ENCODE assay signal across 8 mouse cellular contexts in genomic region chr2:101796287-101797115, GRCm38 (mm10).
DNase-seq lines count a peak whose midpoint lies in the region; ATAC-seq and TF ChIP-seq lines count a peak whose summit lies in the region.

No protein-coding gene starts in this region.

- H3K9ac ChIP-seq in forebrain, embryonic 11.5 days (ENCODE audit: low read length) = peak overlapping the region; percentile 79
- peak overlapping the region; percentile 68 for H3K9ac ChIP-seq in heart, embryonic 15.5 days
- peak overlapping the region; percentile 72 for H3K9ac ChIP-seq in kidney, postnatal 0 days (ENCODE audit: low read depth, low read length)
- H3K9ac ChIP-seq in liver, embryonic 13.5 days = peak overlapping the region; percentile 59; the same call in 1 of the 2 replicates

- no peaks in the 10 kb centered on the region; the same call in 1 of the 2 replicates for H3K36me3 ChIP-seq in forebrain, embryonic 11.5 days (ENCODE audit: control insufficient read depth, insufficient read depth, low read length)
- H3K36me3 ChIP-seq in heart, embryonic 15.5 days = no peaks in the 10 kb centered on the region
- no peaks in the 10 kb centered on the region for H3K36me3 ChIP-seq in kidney, postnatal 0 days (ENCODE audit: insufficient read depth, low read length)
- no peaks in the 10 kb centered on the region for H3K36me3 ChIP-seq in liver, embryonic 13.5 days

- no peaks in the 10 kb centered on the region for H3K9me3 ChIP-seq in forebrain, embryonic 11.5 days (ENCODE audit: control insufficient read depth, low read length)
- H3K9me3 ChIP-seq in heart, embryonic 15.5 days (replicated peaks) = no peaks in the 10 kb centered on the region
- no peaks in the 10 kb centered on the region for H3K9me3 ChIP-seq in kidney, postnatal 0 days (replicated peaks; ENCODE audit: low read length)
- no peaks in the 10 kb centered on the region for H3K9me3 ChIP-seq in liver, embryonic 13.5 days (replicated peaks)

- H3K4me2 ChIP-seq in forebrain, embryonic 11.5 days (ENCODE audit: low read depth, low read length, severe bottlenecking) = peak overlapping the region; percentile 92
- H3K4me2 ChIP-seq in heart, embryonic 15.5 days = peak overlapping the region; percentile 98
- peak overlapping the region; percentile 94 for H3K4me2 ChIP-seq in kidney, postnatal 0 days (ENCODE audit: low read length)
- H3K4me2 ChIP-seq in liver, embryonic 13.5 days = peak overlapping the region; percentile 68

- peak overlapping the region; percentile 8; the same call in 1 of the 2 replicates for H3K27ac ChIP-seq in forebrain, embryonic 11.5 days (ENCODE audit: low read depth, low read length)
- peak overlapping the region; percentile 79 for H3K27ac ChIP-seq in heart, embryonic 15.5 days
- H3K27ac ChIP-seq in kidney, postnatal 0 days = peak overlapping the region; percentile 89
- peak overlapping the region; percentile 18; the same call in 1 of the 2 replicates for H3K27ac ChIP-seq in liver, embryonic 13.5 days

- peak; percentile 88 for TF ChIP-seq CTCF in kidney, postnatal 0 days (IDR thresholded peaks at IDR 0.05; ENCODE audit: low read depth)

- 1% methylated on average over 55 of the region's 55 CpGs for WGBS in forebrain, embryonic 11.5 days
- 2% methylated on average over 55 of the region's 55 CpGs for WGBS in heart, embryonic 15.5 days
- under 1% methylated on average over 53 of the region's 55 CpGs for WGBS in kidney, postnatal 0 days
- 2% methylated on average over 55 of the region's 55 CpGs for WGBS in liver, embryonic 13.5 days (ENCODE audit: insufficient replicate concordance)

- H3K27me3 ChIP-seq in forebrain, embryonic 11.5 days (ENCODE audit: control insufficient read depth, insufficient read depth, low read length) = no peaks in the 10 kb centered on the region
- no peaks in the 10 kb centered on the region for H3K27me3 ChIP-seq in heart, embryonic 15.5 days
- H3K27me3 ChIP-seq in kidney, postnatal 0 days (ENCODE audit: insufficient read depth, low read length) = no peaks in the 10 kb centered on the region
- peaks cover 35% of the 10 kb centered on the region for H3K27me3 ChIP-seq in liver, embryonic 13.5 days

- H3K4me3 ChIP-seq in forebrain, embryonic 11.5 days (ENCODE audit: low read depth, low read length) = peak overlapping the region; percentile 58
- H3K4me3 ChIP-seq in heart, embryonic 15.5 days = peak overlapping the region; percentile 74
- H3K4me3 ChIP-seq in kidney, postnatal 0 days (replicated peaks; ENCODE audit: low read depth, low read length) = peak overlapping the region; percentile 71
- H3K4me3 ChIP-seq in liver, embryonic 13.5 days (replicated peaks) = peak overlapping the region; percentile 56

- peak; percentile 72 for DNase-seq in layer of hippocampus, adult 11-12 months (ENCODE audit: low spot score)
- no peak for DNase-seq in layer of hippocampus, adult 9-10 months (ENCODE audit: low spot score)
- peak; percentile 94 for DNase-seq in forebrain, embryonic 11.5 days (ENCODE audit: low spot score)
- DNase-seq in kidney, postnatal 0 days (ENCODE audit: low spot score) = peak; percentile 84
- peak; percentile 13 for DNase-seq in liver, embryonic 13.5 days
- peak; percentile 53 for DNase-seq in naive thymus-derived CD4-positive, alpha-beta T cell, adult 2 months (ENCODE audit: low read depth)
- DNase-seq in spleen, postnatal 4 days (ENCODE audit: low spot score in 2 of 2) = peak; percentile 58 to 86

- peak; percentile 76 for ATAC-seq in forebrain, embryonic 11.5 days (replicated peaks; ENCODE audit: low FRiP score)
- peak; percentile 78 for ATAC-seq in heart, embryonic 15.5 days (replicated peaks; ENCODE audit: insufficient number of reproducible peaks, insufficient read depth, low FRiP score, low read depth)
- peak; percentile 83 for ATAC-seq in kidney, postnatal 0 days (replicated peaks; ENCODE audit: low FRiP score, low read depth)
- peak; percentile 62; the same call in 1 of the 2 replicates for ATAC-seq in liver, embryonic 13.5 days (ENCODE audit: low read depth)

- H3K4me1 ChIP-seq in forebrain, embryonic 11.5 days (replicated peaks; ENCODE audit: control insufficient read depth, insufficient read depth, low read length) = peaks cover 10% of the 10 kb centered on the region; the same call in 1 of the 2 replicates
- H3K4me1 ChIP-seq in heart, embryonic 15.5 days (replicated peaks) = peaks cover 24% of the 10 kb centered on the region
- peaks cover 21% of the 10 kb centered on the region for H3K4me1 ChIP-seq in kidney, postnatal 0 days (replicated peaks; ENCODE audit: insufficient read depth, low read length)
- no peaks in the 10 kb centered on the region for H3K4me1 ChIP-seq in liver, embryonic 13.5 days (replicated peaks)

Comparison
In these comparisons a context has a peak if more than half of its experiments do, and no peak if none do; other contexts are left out.
1. H3K27ac ChIP-seq: peak in every context shown above with its lines; median percentile 89 in kidney, postnatal 0 days; 79 in heart, embryonic 15.5 days; 18 in liver, embryonic 13.5 days; 8 in forebrain, embryonic 11.5 days.